Mouse (Mus musculus) brain, embryonic 14.5 days (tissue): ENCODE measurements at regions not wholly inside any gene's neighbourhood (a gene's known extent, or its start where the extent isn't known, plus 50 kb on each side); places are given as distances from the start of the nearest gene placed in this dataset.

Experiments
- CTCF ChIP-seq: fragments of 200-500 bp; IDR thresholded peaks from 2 replicates; pipeline ENCODE4 v1.5.1; 2012; ENCODE audit warnings: inconsistent platforms, mild to moderate bottlenecking, moderate library complexity, borderline replicate concordance; ENCODE audit not compliant: insufficient read depth, insufficient read length; ENCODE audit errors: extremely low read depth
- POLR2A ChIP-seq: fragments of 200-500 bp; IDR thresholded peaks from 2 replicates; pipeline ENCODE4 v1.6.1; 2012; ENCODE audit warnings: mild to moderate bottlenecking, inconsistent platforms, borderline replicate concordance; ENCODE audit not compliant: poor library complexity, insufficient read depth, insufficient read length, severe bottlenecking; ENCODE audit errors: extremely low read depth

GRCm38 (mm10) chr4:52361751-52362150, 77.3 kb upstream of the Smc2 start:
- TF ChIP-seq CTCF, result peak; percentile 13; the same call in 1 of the 2 replicates
- no peak for TF ChIP-seq POLR2A
